Mouse (Mus musculus) urinary bladder, postnatal 0 days (tissue): ENCODE results near the gene Olfr968. TPM values are rescaled to one million over a fixed set of nuclear protein-coding genes. Genes with fewer than 3 reads are reported as not detected.

ENCODE experiments used
- polyA plus RNA-seq: library from polyadenylated mRNA; unstranded; fragments of >200 nt; fragmentation: Nextera tagmentation; extraction: Ambion mirVana; gene quantifications from 2 replicates; pipeline ENCODE4 v1.2.1, GENCODE M21; 2015

Gene Olfr968
- not detected in 2 replicates for polyA plus RNA-seq

GRCm38 (mm10) chr9:39783153-39783552, at the start of gene Olfr968:
TSS of gene Olfr968 (minus strand) at chr9:39783253.

GRCm38 (mm10) chr9:39808560-39808959, 25.5 kb upstream of the Olfr968 start, which contains the start of gene Olfr970:
TSS of gene Olfr970 (plus strand) at chr9:39808860.

GRCm38 (mm10) chr9:39790558-39790957, 7.5 kb upstream of the Olfr968 start, which contains the start of gene Olfr969:
TSS of gene Olfr969 (plus strand) at chr9:39790945.

GRCm38 (mm10) chr9:39745949-39746348, 37.1 kb downstream of the Olfr968 start, which contains the start of gene Olfr967:
TSS of gene Olfr967 (plus strand) at chr9:39746249.

GRCm38 (mm10) chr9:39730678-39731077, 52.4 kb downstream of the Olfr968 start, which contains the start of gene Olfr150:
TSS of gene Olfr150 (plus strand) at chr9:39730978.

Other genes with a start within 250 kb of the Olfr968 start
- not detected in 2 replicates for gene Olfr958, start 229.2 kb downstream of the Olfr968 start, polyA plus RNA-seq
- not detected in 2 replicates for gene Olfr959, start 207.7 kb downstream of the Olfr968 start, polyA plus RNA-seq
- 16.3 and 17.9 TPM in 2 replicates for gene AW551984, start 178.8 kb downstream of the Olfr968 start, polyA plus RNA-seq
- gene Olfr148, start 172.6 kb downstream of the Olfr968 start, polyA plus RNA-seq = not detected in 2 replicates
- not detected in 2 replicates for gene Olfr960, start 161.9 kb downstream of the Olfr968 start, polyA plus RNA-seq
- not detected in 2 replicates for gene Olfr961, start 138.2 kb downstream of the Olfr968 start, polyA plus RNA-seq
- not detected in 2 replicates for gene Olfr963, start 116.0 kb downstream of the Olfr968 start, polyA plus RNA-seq
- not detected in 2 replicates for gene Olfr149, start 76.1 kb downstream of the Olfr968 start, polyA plus RNA-seq
- gene Olfr965, start 71.9 kb downstream of the Olfr968 start, polyA plus RNA-seq = not detected in 2 replicates
- not detected in 2 replicates for gene Olfr150, start 52.3 kb downstream of the Olfr968 start, polyA plus RNA-seq
- not detected in 2 replicates for gene Olfr967, start 37.0 kb downstream of the Olfr968 start, polyA plus RNA-seq
- gene Olfr969, start 7.7 kb upstream of the Olfr968 start, polyA plus RNA-seq = not detected in 2 replicates
- not detected in 2 replicates for gene Olfr970, start 25.6 kb upstream of the Olfr968 start, polyA plus RNA-seq
- gene Olfr971, start 53.6 kb upstream of the Olfr968 start, polyA plus RNA-seq = not detected in 2 replicates
- not detected in 2 replicates for gene Olfr972, start 83.2 kb upstream of the Olfr968 start, polyA plus RNA-seq
- not detected in 2 replicates for gene Olfr229, start 124.1 kb upstream of the Olfr968 start, polyA plus RNA-seq
- gene Olfr974, start 154.2 kb upstream of the Olfr968 start, polyA plus RNA-seq = not detected in 2 replicates
- gene Olfr975, start 168.8 kb upstream of the Olfr968 start, polyA plus RNA-seq = not detected in 2 replicates
- gene Olfr976, start 177.9 kb upstream of the Olfr968 start, polyA plus RNA-seq = not detected in 2 replicates
- gene Olfr978, start 208.9 kb upstream of the Olfr968 start, polyA plus RNA-seq = not detected in 2 replicates
- not detected in 2 replicates for gene Olfr979, start 220.2 kb upstream of the Olfr968 start, polyA plus RNA-seq
- not detected in 2 replicates for gene Olfr980, start 226.3 kb upstream of the Olfr968 start, polyA plus RNA-seq
- gene Olfr981, start 238.2 kb upstream of the Olfr968 start, polyA plus RNA-seq = not detected in 2 replicates